Mouse (Mus musculus) cerebellum, postnatal 10 days (tissue): ENCODE data around the gene Prdm16.

Experiments used
- DNase-seq, 2 experiments: peaks; one replicate each; pipeline ENCODE4 v3.0.0; 2021; ENCODE audit warnings: mixed read lengths in 2 of 2

Gene Prdm16

GRCm38 (mm10) chr4:154511767-154512166 is 124.9 kb downstream of the Prdm16 start:
- no peak for DNase-seq

GRCm38 (mm10) chr4:154506774-154507435 is 129.8 kb downstream of the Prdm16 start:
- peak; percentile 49 to 50 for DNase-seq

GRCm38 (mm10) chr4:154505313-154505712 is 131.4 kb downstream of the Prdm16 start:
- no peak for DNase-seq

- peak; percentile 56 to 62 for DNase-seq
These were observed 133.3 kb downstream of the Prdm16 start for GRCm38 (mm10) chr4:154503260-154503829.

- DNase-seq, result no peak
These were observed 134.2 kb downstream of the Prdm16 start for GRCm38 (mm10) chr4:154502403-154503000.

GRCm38 (mm10) chr4:154500695-154501094 is 136.0 kb downstream of the Prdm16 start:
- DNase-seq, result no peak

GRCm38 (mm10) chr4:154499701-154500523 is 136.8 kb downstream of the Prdm16 start:
- DNase-seq, result peak; percentile 96 to 98

- no peak for DNase-seq
These were observed 139.1 kb downstream of the Prdm16 start for GRCm38 (mm10) chr4:154497423-154498175.

GRCm38 (mm10) chr4:154496991-154497390 is 139.7 kb downstream of the Prdm16 start:
- DNase-seq, result peak; percentile 65 to 78

GRCm38 (mm10) chr4:154496522-154496921 is 140.2 kb downstream of the Prdm16 start:
- DNase-seq, result no peak

- DNase-seq, result no peak
These were observed 142.7 kb downstream of the Prdm16 start for GRCm38 (mm10) chr4:154493996-154494395.

- DNase-seq, result peak in 1 of 2 experiments; percentile 25
These were observed 144.0 kb downstream of the Prdm16 start for GRCm38 (mm10) chr4:154492714-154493121.

- DNase-seq, result no peak
These were observed 144.4 kb downstream of the Prdm16 start for GRCm38 (mm10) chr4:154492268-154492667.

- no peak for DNase-seq
These were observed 148.6 kb downstream of the Prdm16 start for GRCm38 (mm10) chr4:154488031-154488430.

GRCm38 (mm10) chr4:154482695-154483094 is 154.0 kb downstream of the Prdm16 start:
- no peak for DNase-seq

- DNase-seq, result no peak
These were observed 154.7 kb downstream of the Prdm16 start for GRCm38 (mm10) chr4:154481771-154482637.

- no peak for DNase-seq
These were observed 156.0 kb downstream of the Prdm16 start for GRCm38 (mm10) chr4:154480544-154481260.

GRCm38 (mm10) chr4:154480143-154480542 is 156.5 kb downstream of the Prdm16 start:
- DNase-seq, result no peak

GRCm38 (mm10) chr4:154478933-154479613 is 157.6 kb downstream of the Prdm16 start:
- DNase-seq, result no peak
